Mouse (Mus musculus): ENCODE data around the gene Git2. TPM values are rescaled to one million over a fixed set of nuclear protein-coding genes. Genes with fewer than 3 reads are reported as not detected.

Gene Git2
- polyA plus RNA-seq, 1 experiment from 2014 or later, result 28.1 TPM

DNA sequence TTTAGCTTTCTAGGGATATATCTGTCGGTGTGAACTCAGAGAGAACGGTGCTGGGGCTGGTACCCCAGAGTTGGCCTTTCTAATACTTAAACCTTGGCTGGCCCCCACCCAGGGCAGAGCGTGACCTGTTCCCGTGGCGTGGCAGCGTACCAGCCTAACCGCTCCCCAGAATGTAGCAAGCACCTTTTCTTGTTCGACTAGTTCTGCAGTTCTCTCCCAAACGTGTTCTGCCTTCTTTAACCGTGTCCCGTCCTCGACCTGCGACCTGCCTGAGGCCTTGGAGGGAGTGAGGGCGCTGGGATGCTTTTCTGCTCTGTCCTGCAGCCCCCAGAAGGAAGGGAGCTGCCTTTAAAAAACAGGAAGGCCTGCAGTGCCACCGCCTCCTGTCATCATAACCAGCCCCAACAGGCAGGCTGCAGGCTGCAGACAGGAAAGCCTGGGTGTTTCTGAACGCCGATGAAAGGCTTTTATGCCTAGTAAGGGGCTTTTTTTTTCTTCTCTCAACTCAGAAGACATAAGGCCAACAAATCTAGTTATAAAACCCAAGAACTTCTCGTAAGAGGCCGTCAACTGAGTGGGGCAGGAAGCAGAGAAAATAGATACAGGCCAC, 94.5 kb downstream of the Git2 start:
- Histone ChIP-seq H3K27me3 (replicated peaks) (peaks cover 6% of the 10 kb centered on the region; the same call in 1 of the 2 replicates), H3K9ac (0 out of 2 replicates have a peak overlapping the region, but pooled peaks have one; percentile 4), H3K4me3 (no peak overlapping the region), H3K4me1 (peaks cover 30% of the 10 kb centered on the region), H3K4me2 (no peak overlapping the region), H3K36me3 (peaks cover 16% of the 10 kb centered on the region), H3K27ac (replicated peaks) (peak overlapping the region; percentile 33; the same call in 1 of the 2 replicates), H3K9me3 (no peaks in the 10 kb centered on the region)
- no peak for ATAC-seq (ENCODE audit: extremely low read depth, insufficient number of reproducible peaks, low FRiP score, low TSS enrichment)
- 62% methylated on average over 19 of the region's 19 CpGs for WGBS

DNA sequence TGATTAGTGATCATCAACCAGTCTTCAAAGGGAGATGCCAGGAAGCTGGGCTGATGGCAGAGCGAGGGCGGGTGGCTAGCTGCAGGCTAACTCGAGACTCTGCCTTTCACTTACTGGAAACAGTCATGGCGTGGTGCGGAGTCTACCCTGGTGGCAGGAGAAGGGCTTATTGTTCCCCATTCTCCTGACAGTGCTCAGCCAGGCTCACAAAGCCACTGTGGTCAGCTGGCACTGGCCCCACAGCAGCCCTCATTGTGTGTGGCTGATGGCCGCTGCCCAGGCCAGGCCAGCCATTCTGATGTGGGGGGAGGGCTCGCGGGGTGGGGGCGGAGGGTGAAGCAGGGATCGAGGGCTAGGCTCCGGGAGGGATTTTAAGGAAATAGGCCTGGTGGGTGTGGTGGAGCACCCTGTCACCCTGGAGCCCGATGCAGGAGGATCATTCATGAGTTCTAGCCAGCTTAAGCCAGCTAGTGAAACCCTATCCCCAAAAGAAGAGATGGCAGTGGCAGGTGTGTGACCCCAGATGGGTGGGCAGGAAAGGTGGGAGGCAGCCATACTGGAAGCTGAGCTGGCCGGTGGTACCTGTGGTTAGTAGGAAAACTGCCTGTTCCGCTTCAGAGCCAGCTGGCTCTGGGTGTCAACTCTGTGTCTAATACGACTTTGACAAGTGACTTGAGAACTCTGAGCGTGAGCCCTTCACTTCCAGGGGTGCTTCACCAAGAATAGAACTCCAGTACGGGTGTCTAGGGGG, 95.3 kb downstream of the Git2 start:
- Histone ChIP-seq H3K9ac (no peak overlapping the region), H3K4me3 (no peak overlapping the region), H3K27ac (replicated peaks) (no peak overlapping the region), H3K9me3 (no peaks in the 10 kb centered on the region), H3K4me2 (no peak overlapping the region), H3K4me1 (peaks cover 30% of the 10 kb centered on the region), H3K27me3 (replicated peaks) (peaks cover 6% of the 10 kb centered on the region; the same call in 1 of the 2 replicates), H3K36me3 (peaks cover 21% of the 10 kb centered on the region)
- WGBS, result 72% methylated on average over 17 of the region's 17 CpGs
- no peak for ATAC-seq (ENCODE audit: extremely low read depth, insufficient number of reproducible peaks, low FRiP score, low TSS enrichment)

Small RNAs within 50 kb of the gene (microRNA-seq; reads per million reads assigned to microRNA genes)
- not detected for gene Mir7028

Other genes starting within 250 kb of the Git2 start
- 0.59 and 0.79 TPM in 2 replicates for gene Fam222a, start 207.5 kb downstream of the Git2 start, polyA plus RNA-seq (2015; fragmentation: Nextera tagmentation; extraction: Ambion mirVana)
- gene Trpv4, start 117.1 kb downstream of the Git2 start, polyA plus RNA-seq (2015; fragmentation: Nextera tagmentation; extraction: Ambion mirVana), result 0.71 and 0.83 TPM in 2 replicates
- 50.5 and 50.8 TPM in 2 replicates for gene Gltp, start 84.5 kb downstream of the Git2 start, polyA plus RNA-seq (2015; fragmentation: Nextera tagmentation; extraction: Ambion mirVana)
- gene Tchp, start 67.8 kb downstream of the Git2 start, polyA plus RNA-seq (2015; fragmentation: Nextera tagmentation; extraction: Ambion mirVana), result 8.0 and 8.1 TPM in 2 replicates
- 28.5 and 29.3 TPM in 2 replicates for gene Ankrd13a, start 840 bp downstream of the Git2 start, polyA plus RNA-seq (2015; fragmentation: Nextera tagmentation; extraction: Ambion mirVana)
- gene 1500011B03Rik, start 48.0 kb upstream of the Git2 start, polyA plus RNA-seq (2015; fragmentation: Nextera tagmentation; extraction: Ambion mirVana), result 53.8 and 54.5 TPM in 2 replicates
- not detected in 2 replicates for gene 4930519G04Rik, start 78.1 kb upstream of the Git2 start, polyA plus RNA-seq (2015; fragmentation: Nextera tagmentation; extraction: Ambion mirVana)
- not detected in 2 replicates for gene Gm9936, start 83.2 kb upstream of the Git2 start, polyA plus RNA-seq (2015; fragmentation: Nextera tagmentation; extraction: Ambion mirVana)
- gene Oasl2, start 121.4 kb upstream of the Git2 start, polyA plus RNA-seq (2015; fragmentation: Nextera tagmentation; extraction: Ambion mirVana), result 4.5 and 6.2 TPM in 2 replicates
- 0.56 and 0.67 TPM in 2 replicates for gene Oasl1, start 147.7 kb upstream of the Git2 start, polyA plus RNA-seq (2015; fragmentation: Nextera tagmentation; extraction: Ambion mirVana)
- gene 2210016L21Rik, start 166.6 kb upstream of the Git2 start, polyA plus RNA-seq (2015; fragmentation: Nextera tagmentation; extraction: Ambion mirVana), result 37.4 and 40.6 TPM in 2 replicates
- gene Hnf1a, start 195.6 kb upstream of the Git2 start, polyA plus RNA-seq (2015; fragmentation: Nextera tagmentation; extraction: Ambion mirVana), result 0.13 and 0.17 TPM in 2 replicates
- 6.5 and 6.9 TPM in 2 replicates for gene Sppl3, start 235.6 kb upstream of the Git2 start, polyA plus RNA-seq (2015; fragmentation: Nextera tagmentation; extraction: Ambion mirVana)

Data from heart, embryonic 13.5 days (tissue).